Mouse (Mus musculus): ENCODE results near the gene Dot1l. TPM values are rescaled to one million over a fixed set of nuclear protein-coding genes. Genes with fewer than 3 reads are reported as not detected.

Dot1l gene
- polyA plus RNA-seq, 1 experiment from 2014 or later, result 19.2 TPM

DNA sequence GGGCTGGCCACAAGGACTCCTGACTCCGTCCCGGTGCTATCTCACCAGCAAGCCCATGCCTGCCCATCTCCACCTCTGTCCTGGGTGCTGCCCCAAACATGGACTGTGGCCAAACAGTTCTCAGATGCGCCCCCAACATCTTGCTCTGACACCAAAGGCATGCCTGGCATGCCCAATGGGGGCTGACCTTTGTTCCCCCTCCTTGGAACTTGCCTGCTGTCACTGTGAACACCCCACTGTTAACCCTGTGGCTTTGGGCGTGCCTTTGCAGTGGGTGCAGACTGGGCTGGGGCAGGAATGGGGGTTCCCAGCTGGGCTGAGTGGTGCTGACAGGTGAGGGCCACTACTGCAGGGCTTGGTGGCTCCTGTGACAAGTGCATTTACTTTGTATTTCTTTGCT, 38.8 kb downstream of the Dot1l start:
- Histone ChIP-seq H3K36me3 (ENCODE audit: control insufficient read depth, insufficient read depth) (peaks cover 60% of the 10 kb centered on the region), H3K4me2 (ENCODE audit: low read depth, low read length) (no peak overlapping the region), H3K9ac (ENCODE audit: low read length) (no peak overlapping the region), H3K27ac (ENCODE audit: low read length) (no peak overlapping the region), H3K27me3 (ENCODE audit: control insufficient read depth, insufficient read depth, low read length) (no peaks in the 10 kb centered on the region), H3K9me3 (replicated peaks; ENCODE audit: control insufficient read depth, low read length) (no peaks in the 10 kb centered on the region), H3K4me1 (ENCODE audit: control insufficient read depth, insufficient read depth, low read length) (peaks cover 28% of the 10 kb centered on the region), H3K4me3 (ENCODE audit: low read length) (no peak overlapping the region)
- WGBS, result 74% methylated on average over 4 of the region's 4 CpGs
- ATAC-seq (replicated peaks; ENCODE audit: extremely low read depth, insufficient read depth, low FRiP score), result no peak

DNA sequence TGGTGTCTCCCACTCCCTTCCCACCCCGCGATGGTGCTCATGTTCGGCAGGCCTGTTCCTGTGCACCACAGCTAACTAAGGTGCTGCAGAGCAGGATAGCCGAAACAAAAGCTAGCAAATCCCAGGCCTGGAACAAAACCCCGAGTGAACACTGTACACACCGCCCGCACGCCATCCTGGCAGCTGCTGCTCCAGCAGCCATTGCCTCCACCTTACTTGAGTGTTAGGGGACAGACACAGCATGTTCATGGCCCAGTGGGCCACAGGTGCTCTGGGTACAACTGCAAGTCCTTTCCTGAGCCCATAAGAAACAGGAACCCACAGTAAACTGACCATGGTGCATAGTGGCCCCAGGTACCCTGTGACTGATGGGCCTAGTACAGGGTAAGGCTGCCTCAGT, 39.7 kb downstream of the Dot1l start:
- Histone ChIP-seq H3K9me3 (replicated peaks; ENCODE audit: control insufficient read depth, low read length) (no peaks in the 10 kb centered on the region), H3K27ac (ENCODE audit: low read length) (no peak overlapping the region), H3K4me1 (ENCODE audit: control insufficient read depth, insufficient read depth, low read length) (peaks cover 32% of the 10 kb centered on the region), H3K27me3 (ENCODE audit: control insufficient read depth, insufficient read depth, low read length) (no peaks in the 10 kb centered on the region), H3K4me3 (ENCODE audit: low read length) (no peak overlapping the region), H3K36me3 (ENCODE audit: control insufficient read depth, insufficient read depth) (peaks cover 52% of the 10 kb centered on the region), H3K4me2 (ENCODE audit: low read depth, low read length) (no peak overlapping the region), H3K9ac (ENCODE audit: low read length) (no peak overlapping the region)
- WGBS, result 87% methylated on average over 8 of the region's 8 CpGs
- ATAC-seq (replicated peaks; ENCODE audit: extremely low read depth, insufficient read depth, low FRiP score), result no peak

DNA sequence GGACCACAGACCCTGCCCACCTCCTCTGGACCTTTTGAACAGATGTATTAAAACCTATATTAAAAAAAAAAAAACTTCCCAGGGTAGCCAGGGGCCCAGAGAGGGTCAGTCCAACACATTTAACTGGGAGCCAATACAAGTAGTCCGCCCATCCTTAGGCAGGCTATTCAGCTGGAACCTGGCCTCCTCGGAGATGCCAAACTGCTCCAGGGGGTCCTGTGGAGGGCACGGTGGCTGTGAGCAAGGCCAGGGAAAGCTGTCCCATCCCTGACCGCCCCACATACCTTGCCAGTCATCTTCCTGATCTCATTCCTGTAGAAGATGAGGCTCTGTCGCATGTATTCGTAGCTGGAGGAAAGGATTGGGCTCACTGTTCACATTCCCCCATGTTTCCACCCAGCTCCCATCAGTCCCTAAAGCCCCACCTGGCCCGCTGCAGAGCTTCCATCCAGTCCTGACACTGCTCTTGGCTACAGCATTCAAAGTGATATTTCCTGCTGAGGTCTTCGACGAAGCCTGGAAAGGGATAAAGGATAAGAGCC, 41.4 kb downstream of the Dot1l start:
- peak overlapping the region; percentile 86 for H3K4me2 ChIP-seq (ENCODE audit: low read depth, low read length)
- peaks cover 44% of the 10 kb centered on the region for H3K36me3 ChIP-seq (ENCODE audit: control insufficient read depth, insufficient read depth)
- H3K27ac ChIP-seq (ENCODE audit: low read length), result no peak overlapping the region
- H3K27me3 ChIP-seq (ENCODE audit: control insufficient read depth, insufficient read depth, low read length), result no peaks in the 10 kb centered on the region
- no peak overlapping the region; the same call in 1 of the 2 replicates for H3K4me3 ChIP-seq (ENCODE audit: low read length)
- peaks cover 29% of the 10 kb centered on the region for H3K4me1 ChIP-seq (ENCODE audit: control insufficient read depth, insufficient read depth, low read length)
- no peak for ATAC-seq (replicated peaks; ENCODE audit: extremely low read depth, insufficient read depth, low FRiP score)
- H3K9me3 ChIP-seq (replicated peaks; ENCODE audit: control insufficient read depth, low read length), result no peaks in the 10 kb centered on the region
- peak overlapping the region; percentile 92; the same call in 1 of the 2 replicates for H3K9ac ChIP-seq (ENCODE audit: low read length)
- WGBS, result 78% methylated on average over 9 of the region's 9 CpGs

DNA sequence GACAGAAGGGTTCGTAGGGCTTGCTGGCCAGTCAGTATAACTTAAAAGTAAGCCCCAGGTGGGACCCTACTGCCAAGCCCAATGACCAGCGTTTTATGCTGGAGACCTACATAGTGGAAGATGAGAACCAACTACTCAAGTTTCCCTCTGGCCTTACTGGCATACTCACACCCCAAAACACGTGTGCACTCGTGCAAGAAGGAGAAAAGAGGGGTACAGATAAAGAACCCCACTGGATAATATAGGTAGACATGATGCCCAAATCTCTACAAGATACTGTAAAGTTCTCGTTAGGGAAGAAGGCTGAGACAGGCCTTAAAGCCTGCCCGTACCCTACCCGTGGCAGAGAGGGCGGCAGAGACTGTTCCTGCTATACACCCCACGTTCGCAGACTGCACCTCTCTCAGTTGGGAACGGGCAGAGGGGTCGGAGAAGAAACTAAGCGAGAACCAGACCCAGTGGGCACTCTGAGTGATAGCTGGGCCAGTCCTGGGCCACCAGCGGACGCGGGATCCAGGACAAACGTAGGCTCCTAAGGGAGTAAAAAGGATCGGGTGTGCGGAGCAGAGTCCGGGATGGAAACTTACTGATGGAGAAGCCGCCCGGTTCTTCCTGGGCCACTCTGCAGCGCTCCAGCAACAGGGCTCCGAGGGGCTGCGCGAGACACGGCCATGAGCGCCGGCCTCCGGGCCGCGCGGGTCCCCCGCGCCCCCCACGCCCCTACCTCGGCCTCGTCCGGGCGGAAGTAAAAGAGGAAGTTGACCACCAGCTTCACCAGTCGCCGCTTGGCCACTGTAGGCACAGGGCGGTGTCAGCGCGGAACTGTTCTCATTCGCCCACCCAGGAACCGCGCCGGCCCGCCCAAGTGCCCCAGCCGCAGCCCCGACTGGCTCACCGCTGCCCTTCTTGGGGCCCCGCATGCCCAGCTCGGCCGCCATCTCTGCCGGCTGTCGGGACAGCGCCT, 42.5 kb downstream of the Dot1l start:
- peak overlapping the region; percentile 92 for H3K9ac ChIP-seq (ENCODE audit: low read length)
- 2% methylated on average over 59 of the region's 59 CpGs for WGBS

DNA sequence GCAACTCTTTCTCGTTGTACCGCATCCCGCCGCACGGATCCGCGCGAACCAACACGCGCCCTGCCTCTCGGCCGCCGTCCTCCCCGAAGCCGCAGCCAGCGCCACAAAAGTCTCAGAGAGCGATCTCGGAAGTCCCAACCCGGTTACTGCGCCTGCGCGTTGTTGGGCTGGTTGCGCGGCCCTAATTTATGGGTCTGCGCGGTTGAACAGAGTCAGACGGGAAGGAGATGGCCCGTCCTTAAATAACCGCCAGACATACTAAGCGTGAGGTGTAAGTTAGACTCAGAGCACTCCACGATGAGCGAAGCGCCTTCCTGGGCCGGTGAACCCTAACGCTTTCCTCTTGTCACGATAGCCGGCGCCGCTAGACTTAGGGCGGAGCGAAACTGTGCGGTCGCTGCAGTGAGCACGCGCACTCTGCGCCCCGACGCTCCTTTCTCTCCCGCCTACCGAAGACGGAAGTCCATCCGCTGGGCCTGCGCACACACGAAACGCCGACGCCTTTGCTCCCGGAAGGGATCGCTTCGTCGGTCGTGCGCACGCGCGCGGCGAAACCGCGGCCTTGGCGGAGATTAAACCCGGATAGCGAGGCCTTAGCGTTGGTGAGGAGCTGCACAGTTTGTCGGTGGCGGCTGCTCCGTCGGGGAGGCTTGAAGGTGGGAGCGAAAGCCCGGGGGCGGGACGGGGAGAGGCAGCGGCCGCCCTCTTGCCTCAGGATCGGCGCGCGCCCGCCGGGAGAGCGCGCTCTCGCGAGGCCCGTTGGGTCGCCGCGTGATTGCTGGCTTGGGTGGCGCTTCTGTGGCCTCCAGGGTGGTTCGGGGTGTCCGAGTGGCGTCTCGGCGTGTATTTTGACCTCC, 43.4 kb downstream of the Dot1l start, which contains the start of the genes Sf3a2 and Plekhj1:
Sf3a2 (plus strand) TSS at position 49 of the 857 bp plus-strand sequence.
Plekhj1 (minus strand) TSS at position 477 of the 857 bp plus-strand sequence.
- H3K4me3 ChIP-seq (ENCODE audit: low read length), result peak within 1 kb of the TSS; percentile 82
- H3K36me3 ChIP-seq (ENCODE audit: control insufficient read depth, insufficient read depth), result peaks cover 51% of the 10 kb centered on the region
- no peaks in the 10 kb centered on the region for H3K27me3 ChIP-seq (ENCODE audit: control insufficient read depth, insufficient read depth, low read length)
- no peaks in the 10 kb centered on the region for H3K9me3 ChIP-seq (replicated peaks; ENCODE audit: control insufficient read depth, low read length)
- under 1% methylated on average over 99 of the region's 104 CpGs for WGBS
- ATAC-seq (replicated peaks; ENCODE audit: extremely low read depth, insufficient read depth, low FRiP score), result peak; percentile 93
- peak within 1 kb of the TSS; percentile 91 for H3K27ac ChIP-seq (ENCODE audit: low read length)
- peak within 1 kb of the TSS; percentile 92 for H3K9ac ChIP-seq (ENCODE audit: low read length)
- peaks cover 17% of the 10 kb centered on the region for H3K4me1 ChIP-seq (ENCODE audit: control insufficient read depth, insufficient read depth, low read length)
- H3K4me2 ChIP-seq (ENCODE audit: low read depth, low read length), result peak within 1 kb of the TSS; percentile 86

More for the DNA sequence above, 42.5 kb downstream of the Dot1l start:
- Histone ChIP-seq H3K4me2 (ENCODE audit: low read depth, low read length) (peak overlapping the region; percentile 86), H3K27me3 (ENCODE audit: control insufficient read depth, insufficient read depth, low read length) (no peaks in the 10 kb centered on the region), H3K9me3 (replicated peaks; ENCODE audit: control insufficient read depth, low read length) (no peaks in the 10 kb centered on the region), H3K4me3 (ENCODE audit: low read length) (peak overlapping the region; percentile 82), H3K4me1 (ENCODE audit: control insufficient read depth, insufficient read depth, low read length) (peaks cover 18% of the 10 kb centered on the region), H3K36me3 (ENCODE audit: control insufficient read depth, insufficient read depth) (peaks cover 48% of the 10 kb centered on the region), H3K27ac (ENCODE audit: low read length) (peak overlapping the region; percentile 91)
- peak; percentile 49 for ATAC-seq (replicated peaks; ENCODE audit: extremely low read depth, insufficient read depth, low FRiP score)

DNA sequence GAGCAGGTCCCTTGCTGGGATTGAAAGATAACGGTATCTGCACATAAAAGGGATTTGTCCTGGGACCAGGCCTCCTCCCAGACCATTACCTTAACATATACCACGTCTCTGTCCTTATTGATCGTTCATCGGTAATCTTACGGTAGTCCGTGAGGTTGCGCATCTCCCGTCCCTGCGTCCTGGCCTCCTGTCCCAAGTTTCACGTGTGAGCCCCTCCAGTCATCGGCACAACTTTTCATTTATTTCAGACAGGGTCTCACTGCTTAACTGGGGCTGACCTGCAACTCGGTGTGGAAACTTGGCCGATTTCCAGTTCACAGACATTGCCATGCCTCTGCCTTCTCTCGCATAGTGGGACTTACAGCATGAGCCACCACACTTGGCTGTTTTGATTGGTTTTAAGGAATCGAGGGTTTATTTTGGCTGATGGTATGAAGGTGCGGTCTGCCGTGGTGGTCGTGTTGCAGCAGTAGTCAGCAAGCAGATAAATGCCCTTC, 44.1 kb downstream of the Dot1l start:
- peak overlapping the region; percentile 82 for H3K4me3 ChIP-seq (ENCODE audit: low read length)
- peak overlapping the region; percentile 81 for H3K4me2 ChIP-seq (ENCODE audit: low read depth, low read length)
- no peaks in the 10 kb centered on the region for H3K9me3 ChIP-seq (replicated peaks; ENCODE audit: control insufficient read depth, low read length)
- 1% methylated on average over 18 of the region's 18 CpGs for WGBS
- H3K9ac ChIP-seq (ENCODE audit: low read length), result peak overlapping the region; percentile 92
- ATAC-seq (replicated peaks; ENCODE audit: extremely low read depth, insufficient read depth, low FRiP score), result no peak
- H3K4me1 ChIP-seq (ENCODE audit: control insufficient read depth, insufficient read depth, low read length), result peaks cover 17% of the 10 kb centered on the region
- H3K36me3 ChIP-seq (ENCODE audit: control insufficient read depth, insufficient read depth), result peaks cover 52% of the 10 kb centered on the region
- no peaks in the 10 kb centered on the region for H3K27me3 ChIP-seq (ENCODE audit: control insufficient read depth, insufficient read depth, low read length)
- peak overlapping the region; percentile 91 for H3K27ac ChIP-seq (ENCODE audit: low read length)

DNA sequence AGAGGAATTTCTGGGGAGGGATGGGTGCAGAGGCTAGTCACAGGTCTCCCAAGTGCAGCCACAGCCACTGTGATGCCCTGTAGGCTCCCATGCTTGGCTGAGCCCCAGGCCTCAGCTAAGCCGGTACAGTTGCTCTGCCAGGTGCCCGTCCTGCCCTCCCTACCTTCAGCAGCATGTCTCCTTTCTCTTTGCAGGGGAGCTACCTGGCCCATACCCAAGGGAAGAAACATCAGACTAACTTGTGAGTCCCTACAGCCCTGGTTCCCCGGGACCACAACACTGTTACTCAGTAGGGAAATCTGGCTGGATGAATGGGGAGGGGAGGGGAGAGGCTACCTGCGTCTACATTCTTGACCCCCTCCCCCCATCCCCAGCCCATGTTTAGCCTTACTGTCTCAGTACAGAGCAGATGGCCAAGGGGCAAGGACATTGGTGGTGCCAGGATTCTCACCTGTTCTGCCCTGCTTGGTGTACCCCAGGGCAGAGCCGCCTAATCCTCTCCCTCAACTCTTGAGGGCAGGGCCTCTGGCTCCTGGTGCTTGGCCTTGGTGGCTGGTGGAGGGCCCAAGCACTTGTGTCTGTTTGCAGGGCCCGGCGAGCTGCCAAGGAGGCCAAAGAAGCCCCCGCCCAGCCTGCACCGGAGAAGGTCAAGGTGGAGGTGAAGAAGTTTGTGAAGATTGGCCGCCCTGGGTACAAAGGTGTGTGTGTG, 47.4 kb downstream of the Dot1l start:
- no peak overlapping the region for H3K4me3 ChIP-seq (ENCODE audit: low read length)
- H3K4me1 ChIP-seq (ENCODE audit: control insufficient read depth, insufficient read depth, low read length), result peaks cover 31% of the 10 kb centered on the region
- no peak overlapping the region for H3K4me2 ChIP-seq (ENCODE audit: low read depth, low read length)
- H3K27ac ChIP-seq (ENCODE audit: low read length), result no peak overlapping the region
- H3K9me3 ChIP-seq (replicated peaks; ENCODE audit: control insufficient read depth, low read length), result no peaks in the 10 kb centered on the region
- WGBS, result 89% methylated on average over 10 of the region's 10 CpGs
- H3K9ac ChIP-seq (ENCODE audit: low read length), result no peak overlapping the region
- no peak for ATAC-seq (replicated peaks; ENCODE audit: extremely low read depth, insufficient read depth, low FRiP score)
- peaks cover 37% of the 10 kb centered on the region for H3K36me3 ChIP-seq (ENCODE audit: control insufficient read depth, insufficient read depth)
- H3K27me3 ChIP-seq (ENCODE audit: control insufficient read depth, insufficient read depth, low read length), result peaks cover 2% of the 10 kb centered on the region; the same call in 1 of the 2 replicates

DNA sequence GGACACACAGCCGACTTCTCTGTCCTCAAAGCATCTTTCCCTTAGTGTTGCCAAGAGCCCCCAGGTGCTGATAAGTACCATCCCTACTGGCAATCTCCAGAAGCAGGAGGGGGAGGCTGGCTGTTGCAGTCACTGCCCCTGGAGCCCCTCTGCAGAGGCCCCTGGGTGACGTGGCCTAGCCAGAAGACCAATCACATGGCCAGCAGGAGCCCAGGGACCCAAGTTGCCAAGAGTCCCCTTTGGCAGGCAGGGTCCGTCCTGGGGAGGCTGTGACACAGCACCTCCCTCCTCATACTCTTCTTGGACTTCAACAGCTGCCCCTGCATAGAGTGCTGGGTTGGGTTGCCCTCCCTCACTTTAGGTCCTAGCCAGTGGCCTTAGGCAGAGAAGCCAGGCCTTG, 48.0 kb downstream of the Dot1l start:
- Histone ChIP-seq H3K27ac (ENCODE audit: low read length) (no peak overlapping the region), H3K4me1 (ENCODE audit: control insufficient read depth, insufficient read depth, low read length) (peaks cover 35% of the 10 kb centered on the region), H3K4me2 (ENCODE audit: low read depth, low read length) (no peak overlapping the region), H3K36me3 (ENCODE audit: control insufficient read depth, insufficient read depth) (peaks cover 37% of the 10 kb centered on the region), H3K4me3 (ENCODE audit: low read length) (no peak overlapping the region), H3K9ac (ENCODE audit: low read length) (no peak overlapping the region), H3K9me3 (replicated peaks; ENCODE audit: control insufficient read depth, low read length) (no peaks in the 10 kb centered on the region), H3K27me3 (ENCODE audit: control insufficient read depth, insufficient read depth, low read length) (peaks cover 2% of the 10 kb centered on the region; the same call in 1 of the 2 replicates)
- WGBS, result 72% methylated on average over 3 of the region's 3 CpGs
- no peak for ATAC-seq (replicated peaks; ENCODE audit: extremely low read depth, insufficient read depth, low FRiP score)

Measured in heart, embryonic 16.5 days (tissue).